Mouse (Mus musculus) MN1 (cell line): ENCODE results near the gene Hoxc8.

Experiments used
- DNase-seq: peaks from one replicate; pipeline ENCODE4 v3.0.0-alpha.2; 2016; ENCODE audit warnings: low spot score

Gene Hoxc8

GRCm38 (mm10) chr15:102990461-102991397 is at the start of gene Hoxc8:
Gene Hoxc8, plus strand, starts transcription at chr15:102990607.
- DNase-seq: no peak

- DNase-seq: no peak
These were observed 47.5 kb upstream of the Hoxc8 start for GRCm38 (mm10) chr15:102942739-102943467.

- DNase-seq: no peak
These were observed 47.0 kb upstream of the Hoxc8 start for GRCm38 (mm10) chr15:102943468-102943813.

GRCm38 (mm10) chr15:102945185-102946077 is 45.0 kb upstream of the Hoxc8 start:
- no peak for DNase-seq

GRCm38 (mm10) chr15:102947276-102947675 is 43.1 kb upstream of the Hoxc8 start:
- no peak for DNase-seq

GRCm38 (mm10) chr15:102948842-102949241 is 41.6 kb upstream of the Hoxc8 start:
- no peak for DNase-seq

- no peak for DNase-seq
These were observed 40.7 kb upstream of the Hoxc8 start for GRCm38 (mm10) chr15:102949696-102950095.

GRCm38 (mm10) chr15:102950877-102951276 is 39.5 kb upstream of the Hoxc8 start:
- no peak for DNase-seq

GRCm38 (mm10) chr15:102953561-102953960 is 36.8 kb upstream of the Hoxc8 start:
- no peak for DNase-seq

- DNase-seq: no peak
These were observed 36.0 kb upstream of the Hoxc8 start, which contains the start of gene Hoxc11 for GRCm38 (mm10) chr15:102954192-102955006. Gene Hoxc11, plus strand, starts transcription at chr15:102954427.

GRCm38 (mm10) chr15:102955007-102955382 is 35.4 kb upstream of the Hoxc8 start:
- no peak for DNase-seq

- no peak for DNase-seq
These were observed 34.4 kb upstream of the Hoxc8 start for GRCm38 (mm10) chr15:102955833-102956640.

- no peak for DNase-seq
These were observed 33.5 kb upstream of the Hoxc8 start for GRCm38 (mm10) chr15:102956906-102957305.

GRCm38 (mm10) chr15:102959663-102960191 is 30.7 kb upstream of the Hoxc8 start:
- DNase-seq: no peak

GRCm38 (mm10) chr15:102961728-102962127 is 28.7 kb upstream of the Hoxc8 start:
- DNase-seq: no peak

GRCm38 (mm10) chr15:102962492-102962891 is 27.9 kb upstream of the Hoxc8 start:
- no peak for DNase-seq

GRCm38 (mm10) chr15:102963259-102963658 is 27.1 kb upstream of the Hoxc8 start:
- DNase-seq: no peak

- peak; percentile 79 for DNase-seq
These were observed 26.5 kb upstream of the Hoxc8 start for GRCm38 (mm10) chr15:102963671-102964640.
